Mouse (Mus musculus): ENCODE data around the gene Hivep3.

Hivep3 gene

GRCm38 (mm10) chr4:120150345-120150920, 416.8 kb downstream of the Hivep3 start:
- DNase-seq (ENCODE audit: low read depth, low spot score): no peak

GRCm38 (mm10) chr4:120151906-120152305, 418.3 kb downstream of the Hivep3 start:
- DNase-seq (ENCODE audit: low read depth, low spot score): no peak

- DNase-seq (ENCODE audit: low read depth, low spot score): no peak
Observed at GRCm38 (mm10) chr4:120152648-120153047, 419.1 kb downstream of the Hivep3 start.

GRCm38 (mm10) chr4:120153736-120154135, 420.2 kb downstream of the Hivep3 start:
- DNase-seq (ENCODE audit: low read depth, low spot score): no peak

GRCm38 (mm10) chr4:120158714-120159310, 425.2 kb downstream of the Hivep3 start:
- no peak for DNase-seq (ENCODE audit: low read depth, low spot score)

- DNase-seq (ENCODE audit: low read depth, low spot score): no peak
Observed at GRCm38 (mm10) chr4:120161166-120161949, 427.8 kb downstream of the Hivep3 start, which contains the start of gene Edn2. Gene Edn2, plus strand, starts transcription at chr4:120161206.

- no peak for DNase-seq (ENCODE audit: low read depth, low spot score)
Observed at GRCm38 (mm10) chr4:120162586-120162985, 429.0 kb downstream of the Hivep3 start.

- no peak for DNase-seq (ENCODE audit: low read depth, low spot score)
Observed at GRCm38 (mm10) chr4:120163242-120163641, 429.7 kb downstream of the Hivep3 start.

GRCm38 (mm10) chr4:120164316-120164715, 430.7 kb downstream of the Hivep3 start:
- DNase-seq (ENCODE audit: low read depth, low spot score): no peak

GRCm38 (mm10) chr4:120167778-120168177, 434.2 kb downstream of the Hivep3 start:
- no peak for DNase-seq (ENCODE audit: low read depth, low spot score)

- DNase-seq (ENCODE audit: low read depth, low spot score): no peak
Observed at GRCm38 (mm10) chr4:120168346-120168745, 434.8 kb downstream of the Hivep3 start.

GRCm38 (mm10) chr4:120170387-120170936, 436.9 kb downstream of the Hivep3 start:
- DNase-seq (ENCODE audit: low read depth, low spot score): no peak

- DNase-seq (ENCODE audit: low read depth, low spot score): no peak
Observed at GRCm38 (mm10) chr4:120172050-120172684, 438.6 kb downstream of the Hivep3 start.

GRCm38 (mm10) chr4:120179123-120179522, 445.5 kb downstream of the Hivep3 start:
- no peak for DNase-seq (ENCODE audit: low read depth, low spot score)

- no peak for DNase-seq (ENCODE audit: low read depth, low spot score)
Observed at GRCm38 (mm10) chr4:120180535-120180934, 447.0 kb downstream of the Hivep3 start.

GRCm38 (mm10) chr4:120184374-120184991, 450.9 kb downstream of the Hivep3 start:
- peak; percentile 61 for DNase-seq (ENCODE audit: low read depth, low spot score)

- no peak for DNase-seq (ENCODE audit: low read depth, low spot score)
Observed at GRCm38 (mm10) chr4:120186441-120186840, 452.9 kb downstream of the Hivep3 start.

- DNase-seq (ENCODE audit: low read depth, low spot score): peak; percentile 30
Observed at GRCm38 (mm10) chr4:120186934-120187333, 453.4 kb downstream of the Hivep3 start.
